Mouse (Mus musculus) olfactory bulb, adult 2 months (tissue): ENCODE measurements around the gene Lmod3.

ENCODE experiments used
- CTCF ChIP-seq: fragments of 200-500 bp; IDR thresholded peaks from 2 replicates; pipeline ENCODE4 v1.5.1; 2012; ENCODE audit warnings: low read depth, mild to moderate bottlenecking, low read length, moderate library complexity; ENCODE audit not compliant: insufficient read depth
- POLR2A ChIP-seq: fragments of 200-500 bp; IDR thresholded peaks from 2 replicates; pipeline ENCODE4 v1.6.1; 2012; ENCODE audit warnings: mild to moderate bottlenecking, low read depth, low read length, moderate library complexity; ENCODE audit not compliant: insufficient read depth

GRCm38 (mm10) chr6:97289316-97289820 lies 36.8 kb upstream of the Lmod3 start:
- no peak for TF ChIP-seq CTCF
- no peak for TF ChIP-seq POLR2A
